In genomic region chr17:26949866-26950265, GRCm38 (mm10) we compare ENCODE assay signal across 8 mouse cellular contexts. TPM values are rescaled to one million over a fixed set of nuclear protein-coding genes. Genes with fewer than 3 reads are reported as not detected.
DNase-seq lines count a peak whose midpoint lies in the region; ATAC-seq and TF ChIP-seq lines count a peak whose summit lies in the region.

No protein-coding gene starts in this region.

- no peak overlapping the region; the same call in 1 of the 2 replicates for H3K9ac ChIP-seq in neural tube, embryonic 11.5 days (ENCODE audit: low read length)
- peak overlapping the region; percentile 74 for H3K9ac ChIP-seq in hindbrain, postnatal 0 days (replicated peaks; ENCODE audit: low read length)
- H3K9ac ChIP-seq in neural tube, embryonic 14.5 days (replicated peaks; ENCODE audit: low read depth, low read length): no peak overlapping the region; the same call in 1 of the 2 replicates

- no peak for DNase-seq in heart, embryonic 10.5 days (ENCODE audit: low spot score)
- DNase-seq in heart, adult 18-20 months: no peak
- DNase-seq in neural tube, embryonic 11.5 days (ENCODE audit: low spot score): no peak
- no peak for DNase-seq in neural tube, embryonic 10.5 days (ENCODE audit: extremely low spot score, low spot score)
- no peak for DNase-seq in hindbrain, postnatal 0 days (ENCODE audit: low spot score)
- DNase-seq in thymus, postnatal 14 days: no peak

- H3K4me2 ChIP-seq in neural tube, embryonic 11.5 days (ENCODE audit: low read depth): peak overlapping the region; percentile 100
- peak overlapping the region; percentile 89 for H3K4me2 ChIP-seq in hindbrain, postnatal 0 days (ENCODE audit: low read depth, low read length)
- H3K4me2 ChIP-seq in neural tube, embryonic 14.5 days (ENCODE audit: low read depth, low read length): peak overlapping the region; percentile 82

- no peak for ATAC-seq in neural tube, embryonic 11.5 days (ENCODE audit: insufficient read depth, low FRiP score, low TSS enrichment)
- no peak for ATAC-seq in hindbrain, postnatal 0 days
- ATAC-seq in neural tube, embryonic 14.5 days (ENCODE audit: low read depth): no peak
- no peak for ATAC-seq in granulocyte monocyte progenitor cell, adult 5-6 weeks (replicated peaks; ENCODE audit: poor library complexity, severe bottlenecking)

- H3K4me3 ChIP-seq in heart, embryonic 10.5 days: peak overlapping the region; percentile 82
- H3K4me3 ChIP-seq in neural tube, embryonic 11.5 days (ENCODE audit: low read depth, low read length): peak overlapping the region; percentile 6; the same call in 1 of the 2 replicates
- H3K4me3 ChIP-seq in hindbrain, postnatal 0 days (ENCODE audit: low read length): peak overlapping the region; percentile 69
- peak overlapping the region; percentile 59; the same call in 1 of the 2 replicates for H3K4me3 ChIP-seq in neural tube, embryonic 14.5 days (ENCODE audit: low read depth, low read length)

- no peaks in the 10 kb centered on the region for H3K9me3 ChIP-seq in heart, embryonic 10.5 days
- no peaks in the 10 kb centered on the region for H3K9me3 ChIP-seq in neural tube, embryonic 11.5 days (ENCODE audit: control insufficient read depth, low read length)
- no peaks in the 10 kb centered on the region for H3K9me3 ChIP-seq in hindbrain, postnatal 0 days (ENCODE audit: low read length)
- no peaks in the 10 kb centered on the region for H3K9me3 ChIP-seq in neural tube, embryonic 14.5 days (ENCODE audit: control insufficient read depth, low read length)

- no peaks in the 10 kb centered on the region for H3K27me3 ChIP-seq in heart, embryonic 10.5 days (ENCODE audit: insufficient read depth, poor library complexity, severe bottlenecking)
- no peaks in the 10 kb centered on the region for H3K27me3 ChIP-seq in neural tube, embryonic 11.5 days (ENCODE audit: control insufficient read depth, insufficient read depth, low read length)
- no peaks in the 10 kb centered on the region for H3K27me3 ChIP-seq in hindbrain, postnatal 0 days (ENCODE audit: insufficient read depth, low read length)
- H3K27me3 ChIP-seq in neural tube, embryonic 14.5 days (ENCODE audit: control insufficient read depth, insufficient read depth, low read length): no peaks in the 10 kb centered on the region

- TF ChIP-seq CTCF in hindbrain, postnatal 0 days (IDR thresholded peaks at IDR 0.05; ENCODE audit: low read depth): no peak

- WGBS in heart, embryonic 10.5 days: 40% methylated on average over 5 of the region's 5 CpGs
- WGBS in neural tube, embryonic 11.5 days: 50% methylated on average over 5 of the region's 5 CpGs
- 32% methylated on average over 5 of the region's 5 CpGs for WGBS in hindbrain, postnatal 0 days
- WGBS in neural tube, embryonic 14.5 days: 37% methylated on average over 5 of the region's 5 CpGs

- H3K4me1 ChIP-seq in heart, embryonic 10.5 days: peaks cover 89% of the 10 kb centered on the region
- peaks cover 57% of the 10 kb centered on the region for H3K4me1 ChIP-seq in neural tube, embryonic 11.5 days (ENCODE audit: control insufficient read depth, insufficient read depth, low read length)
- H3K4me1 ChIP-seq in hindbrain, postnatal 0 days (ENCODE audit: insufficient read depth, low read length): peaks cover 50% of the 10 kb centered on the region
- peaks cover 72% of the 10 kb centered on the region for H3K4me1 ChIP-seq in neural tube, embryonic 14.5 days (ENCODE audit: control insufficient read depth, insufficient read depth, low read length)

- peaks cover 3% of the 10 kb centered on the region for H3K36me3 ChIP-seq in heart, embryonic 10.5 days
- no peaks in the 10 kb centered on the region for H3K36me3 ChIP-seq in neural tube, embryonic 11.5 days (ENCODE audit: control insufficient read depth, insufficient read depth, low read length)
- H3K36me3 ChIP-seq in hindbrain, postnatal 0 days (ENCODE audit: insufficient read depth, low read length): peaks cover 3% of the 10 kb centered on the region
- peaks cover 2% of the 10 kb centered on the region for H3K36me3 ChIP-seq in neural tube, embryonic 14.5 days (ENCODE audit: control insufficient read depth, insufficient read depth, low read length)

- H3K27ac ChIP-seq in heart, embryonic 10.5 days: peak overlapping the region; percentile 88
- H3K27ac ChIP-seq in neural tube, embryonic 11.5 days (ENCODE audit: low read depth, low read length): no peak overlapping the region
- peak overlapping the region; percentile 91; the same call in 1 of the 2 replicates for H3K27ac ChIP-seq in hindbrain, postnatal 0 days
- H3K27ac ChIP-seq in neural tube, embryonic 14.5 days (ENCODE audit: low read depth, low read length): no peak overlapping the region

RNA-seq across cellular contexts. Expression of gene Syngap1, which starts 8.8 kb away (rescaled TPM):
- 0.86 and 1.6 TPM in 2 replicates for polyA plus RNA-seq in heart, embryonic 10.5 days (2016; fragmentation: Nextera tagmentation; extraction: Ambion mirVana)
- total RNA-seq in heart, adult 18-20 months (2021): 1 to 10 TPM; 3.6 to 5.5 TPM
- 2.6 and 2.8 TPM in 2 replicates for polyA plus RNA-seq in neural tube, embryonic 11.5 days (2014; fragmentation: Nextera tagmentation; extraction: Ambion mirVana)
- total RNA-seq in hindbrain, postnatal 0 days (2014; rRNA removed): 53.4 and 74.2 TPM in 2 replicates
- 4.4 and 5.3 TPM in 2 replicates for polyA plus RNA-seq in hindbrain, postnatal 0 days (2015; fragmentation: Nextera tagmentation; extraction: Ambion mirVana)
- 5.2 and 7.4 TPM in 2 replicates for polyA plus RNA-seq in neural tube, embryonic 14.5 days (2014; fragmentation: Nextera tagmentation; extraction: Ambion mirVana)
- total RNA-seq in granulocyte monocyte progenitor cell, adult 5-6 weeks (2014; fragmentation: Nextera tagmentation): 7.2 and 10.1 TPM in 2 replicates
- 0.31 and 0.69 TPM in 2 replicates for total RNA-seq in granulocyte monocyte progenitor cell, adult 5-6 weeks (2017)

RNA-seq across cellular contexts. Expression of gene Cuta, which starts 10.5 kb away (rescaled TPM):
- 155 and 167 TPM in 2 replicates for polyA plus RNA-seq in heart, embryonic 10.5 days (2016; fragmentation: Nextera tagmentation; extraction: Ambion mirVana)
- 100 to 1,000 TPM in 1 of 2 experiments, 10 to 100 TPM in 1; 93.2 to 100 TPM for total RNA-seq in heart, adult 18-20 months (2021)
- 136 and 138 TPM in 2 replicates for polyA plus RNA-seq in neural tube, embryonic 11.5 days (2014; fragmentation: Nextera tagmentation; extraction: Ambion mirVana)
- total RNA-seq in hindbrain, postnatal 0 days (2014; rRNA removed): 59.0 and 63.8 TPM in 2 replicates
- polyA plus RNA-seq in hindbrain, postnatal 0 days (2015; fragmentation: Nextera tagmentation; extraction: Ambion mirVana): 149 and 152 TPM in 2 replicates
- 112 and 127 TPM in 2 replicates for polyA plus RNA-seq in neural tube, embryonic 14.5 days (2014; fragmentation: Nextera tagmentation; extraction: Ambion mirVana)
- 226 and 256 TPM in 2 replicates for total RNA-seq in granulocyte monocyte progenitor cell, adult 5-6 weeks (2014; fragmentation: Nextera tagmentation)
- 47.5 and 60.5 TPM in 2 replicates for total RNA-seq in granulocyte monocyte progenitor cell, adult 5-6 weeks (2017)

RNA-seq across cellular contexts. Expression of gene Phf1, which starts 17.0 kb away (rescaled TPM):
- polyA plus RNA-seq in heart, embryonic 10.5 days (2016; fragmentation: Nextera tagmentation; extraction: Ambion mirVana): 6.0 and 7.3 TPM in 2 replicates
- 10 to 100 TPM; 15.3 to 16.5 TPM for total RNA-seq in heart, adult 18-20 months (2021)
- 5.8 and 6.4 TPM in 2 replicates for polyA plus RNA-seq in neural tube, embryonic 11.5 days (2014; fragmentation: Nextera tagmentation; extraction: Ambion mirVana)
- total RNA-seq in hindbrain, postnatal 0 days (2014; rRNA removed): 45.7 and 49.5 TPM in 2 replicates
- 30.0 and 30.8 TPM in 2 replicates for polyA plus RNA-seq in hindbrain, postnatal 0 days (2015; fragmentation: Nextera tagmentation; extraction: Ambion mirVana)
- 18.8 and 23.8 TPM in 2 replicates for polyA plus RNA-seq in neural tube, embryonic 14.5 days (2014; fragmentation: Nextera tagmentation; extraction: Ambion mirVana)
- 3.4 and 9.3 TPM in 2 replicates for total RNA-seq in granulocyte monocyte progenitor cell, adult 5-6 weeks (2014; fragmentation: Nextera tagmentation)
- 1.4 and 2.1 TPM in 2 replicates for total RNA-seq in granulocyte monocyte progenitor cell, adult 5-6 weeks (2017)

RNA-seq across cellular contexts. Expression of gene Zbtb9, which starts 23.1 kb away (rescaled TPM):
- 12.5 and 14.6 TPM in 2 replicates for polyA plus RNA-seq in heart, embryonic 10.5 days (2016; fragmentation: Nextera tagmentation; extraction: Ambion mirVana)
- 1 to 10 TPM; 2.6 to 3.7 TPM for total RNA-seq in heart, adult 18-20 months (2021)
- polyA plus RNA-seq in neural tube, embryonic 11.5 days (2014; fragmentation: Nextera tagmentation; extraction: Ambion mirVana): 13.5 and 14.1 TPM in 2 replicates
- 21.4 and 22.7 TPM in 2 replicates for total RNA-seq in hindbrain, postnatal 0 days (2014; rRNA removed)
- polyA plus RNA-seq in hindbrain, postnatal 0 days (2015; fragmentation: Nextera tagmentation; extraction: Ambion mirVana): 6.6 and 7.8 TPM in 2 replicates
- 10.8 and 11.4 TPM in 2 replicates for polyA plus RNA-seq in neural tube, embryonic 14.5 days (2014; fragmentation: Nextera tagmentation; extraction: Ambion mirVana)
- total RNA-seq in granulocyte monocyte progenitor cell, adult 5-6 weeks (2014; fragmentation: Nextera tagmentation): 9.4 and 14.4 TPM in 2 replicates
- total RNA-seq in granulocyte monocyte progenitor cell, adult 5-6 weeks (2017): 14.3 and 17.7 TPM in 2 replicates

RNA-seq across cellular contexts. Expression of gene Kifc5b, which starts 33.0 kb away (rescaled TPM):
- 6.7 and 8.3 TPM in 2 replicates for polyA plus RNA-seq in heart, embryonic 10.5 days (2016; fragmentation: Nextera tagmentation; extraction: Ambion mirVana)
- 1 to 10 TPM in 1 of 2 experiments, under 1 TPM in 1; 0.37 to 1.1 TPM for total RNA-seq in heart, adult 18-20 months (2021)
- polyA plus RNA-seq in neural tube, embryonic 11.5 days (2014; fragmentation: Nextera tagmentation; extraction: Ambion mirVana): 5.6 and 5.8 TPM in 2 replicates
- total RNA-seq in hindbrain, postnatal 0 days (2014; rRNA removed): 1.6 and 4.7 TPM in 2 replicates
- 3.2 TPM in 2 replicates for polyA plus RNA-seq in hindbrain, postnatal 0 days (2015; fragmentation: Nextera tagmentation; extraction: Ambion mirVana)
- polyA plus RNA-seq in neural tube, embryonic 14.5 days (2014; fragmentation: Nextera tagmentation; extraction: Ambion mirVana): 2.4 and 2.8 TPM in 2 replicates
- total RNA-seq in granulocyte monocyte progenitor cell, adult 5-6 weeks (2014; fragmentation: Nextera tagmentation): 6.0 and 6.2 TPM in 2 replicates
- 8.7 and 12.6 TPM in 2 replicates for total RNA-seq in granulocyte monocyte progenitor cell, adult 5-6 weeks (2017)

Comparison
In these comparisons a context has a peak if more than half of its experiments do, and no peak if none do; other contexts are left out.
1. H3K27ac ChIP-seq: peak in heart, embryonic 10.5 days (single experiment) and hindbrain, postnatal 0 days (single experiment); none in neural tube, embryonic 11.5 days (single experiment) and neural tube, embryonic 14.5 days (single experiment).
2. H3K4me3 ChIP-seq: peak in every context shown above with its lines; median percentile 82 in heart, embryonic 10.5 days; 69 in hindbrain, postnatal 0 days; 59 in neural tube, embryonic 14.5 days; 6 in neural tube, embryonic 11.5 days.
3. Peak in every context shown above with its lines, with median percentiles within 50 percentile points of each other: H3K4me2 ChIP-seq.